Mouse (Mus musculus): Measurements from ENCODE around the gene Panx1.

- TF ChIP-seq ZNF384 (IDR thresholded peaks at IDR 0.05; ENCODE audit: low read depth, low read length) (no peak), CHD2 (IDR thresholded peaks at IDR 0.05; ENCODE audit: low read depth, low read length) (no peak), MAFK (IDR thresholded peaks at IDR 0.05; ENCODE audit: insufficient read depth, low read depth, low read length) (no peak), ZC3H11A (IDR thresholded peaks at IDR 0.05; ENCODE audit: borderline replicate concordance, low read depth, low read length) (no peak), HCFC1 (IDR thresholded peaks at IDR 0.05; ENCODE audit: borderline replicate concordance, insufficient read depth, low read length) (no peak)
Observed at GRCm38 (mm10) chr9:14967598-14967997, 77.7 kb downstream of the Panx1 start.

Measured in ES-E14 (cell line).